Mouse (Mus musculus): ENCODE results near the gene Plagl1. TPM values are rescaled to one million over a fixed set of nuclear protein-coding genes. Genes with fewer than 3 reads are reported as not detected.

Plagl1 gene
- polyA plus RNA-seq, 1 experiment from 2014 or later: 466 TPM

GRCm38 (mm10) chr10:13100061-13100648 is 39.9 kb downstream of the Plagl1 start:
- Histone ChIP-seq H3K4me2 (replicated peaks; ENCODE audit: low read depth, low read length) (no peak overlapping the region), H3K27me3 (ENCODE audit: control insufficient read depth, insufficient read depth, low read length) (no peaks in the 10 kb centered on the region), H3K27ac (ENCODE audit: low read length) (peak overlapping the region; percentile 84), H3K9me3 (ENCODE audit: control insufficient read depth, low read depth, low read length) (peaks cover 6% of the 10 kb centered on the region; the same call in 1 of the 2 replicates), H3K4me1 (ENCODE audit: control insufficient read depth, insufficient read depth, low read length) (peaks cover 16% of the 10 kb centered on the region; the same call in 1 of the 2 replicates), H3K4me3 (ENCODE audit: low read depth, low read length) (no peak overlapping the region), H3K36me3 (ENCODE audit: control insufficient read depth, insufficient read depth, low read length) (no peaks in the 10 kb centered on the region), H3K9ac (replicated peaks; ENCODE audit: low read depth, low read length) (no peak overlapping the region)
- WGBS: 68% methylated on average over 6 of the region's 6 CpGs
- peak; percentile 88 for ATAC-seq (ENCODE audit: insufficient number of reproducible peaks, insufficient read depth, low FRiP score, low read depth)

GRCm38 (mm10) chr10:13102360-13102759 is 42.1 kb downstream of the Plagl1 start:
- Histone ChIP-seq H3K4me2 (replicated peaks; ENCODE audit: low read depth, low read length) (no peak overlapping the region), H3K27me3 (ENCODE audit: control insufficient read depth, insufficient read depth, low read length) (no peaks in the 10 kb centered on the region), H3K36me3 (ENCODE audit: control insufficient read depth, insufficient read depth, low read length) (peaks cover 2% of the 10 kb centered on the region; the same call in 1 of the 2 replicates), H3K9ac (replicated peaks; ENCODE audit: low read depth, low read length) (no peak overlapping the region), H3K27ac (ENCODE audit: low read length) (no peak overlapping the region), H3K9me3 (ENCODE audit: control insufficient read depth, low read depth, low read length) (peaks cover 6% of the 10 kb centered on the region; the same call in 1 of the 2 replicates), H3K4me3 (ENCODE audit: low read depth, low read length) (no peak overlapping the region), H3K4me1 (ENCODE audit: control insufficient read depth, insufficient read depth, low read length) (peaks cover 25% of the 10 kb centered on the region)
- 55% methylated on average over 4 of the region's 4 CpGs for WGBS
- ATAC-seq (ENCODE audit: insufficient number of reproducible peaks, insufficient read depth, low FRiP score, low read depth): no peak

- no peak for ATAC-seq (ENCODE audit: insufficient number of reproducible peaks, insufficient read depth, low FRiP score, low read depth)
- Histone ChIP-seq H3K27me3 (ENCODE audit: control insufficient read depth, insufficient read depth, low read length) (no peaks in the 10 kb centered on the region), H3K9ac (replicated peaks; ENCODE audit: low read depth, low read length) (no peak overlapping the region), H3K36me3 (ENCODE audit: control insufficient read depth, insufficient read depth, low read length) (peaks cover 2% of the 10 kb centered on the region; the same call in 1 of the 2 replicates), H3K9me3 (ENCODE audit: control insufficient read depth, low read depth, low read length) (peaks cover 6% of the 10 kb centered on the region; the same call in 1 of the 2 replicates), H3K4me1 (ENCODE audit: control insufficient read depth, insufficient read depth, low read length) (peaks cover 40% of the 10 kb centered on the region), H3K4me2 (replicated peaks; ENCODE audit: low read depth, low read length) (no peak overlapping the region), H3K27ac (ENCODE audit: low read length) (no peak overlapping the region), H3K4me3 (ENCODE audit: low read depth, low read length) (no peak overlapping the region)
- 74% methylated on average over 4 of the region's 4 CpGs for WGBS
Observed at GRCm38 (mm10) chr10:13103838-13104237, 43.5 kb downstream of the Plagl1 start.

GRCm38 (mm10) chr10:13106909-13107624 is 46.8 kb downstream of the Plagl1 start:
- ATAC-seq (ENCODE audit: insufficient number of reproducible peaks, insufficient read depth, low FRiP score, low read depth): peak; percentile 71; the same call in 1 of the 2 replicates
- H3K9me3 ChIP-seq (ENCODE audit: control insufficient read depth, low read depth, low read length): peaks cover 6% of the 10 kb centered on the region; the same call in 1 of the 2 replicates
- H3K4me1 ChIP-seq (ENCODE audit: control insufficient read depth, insufficient read depth, low read length): peaks cover 30% of the 10 kb centered on the region
- H3K36me3 ChIP-seq (ENCODE audit: control insufficient read depth, insufficient read depth, low read length): peaks cover 2% of the 10 kb centered on the region; the same call in 1 of the 2 replicates
- no peaks in the 10 kb centered on the region for H3K27me3 ChIP-seq (ENCODE audit: control insufficient read depth, insufficient read depth, low read length)
- H3K4me3 ChIP-seq (ENCODE audit: low read depth, low read length): no peak overlapping the region
- peak overlapping the region; percentile 63; the same call in 1 of the 2 replicates for H3K27ac ChIP-seq (ENCODE audit: low read length)
- H3K4me2 ChIP-seq (replicated peaks; ENCODE audit: low read depth, low read length): no peak overlapping the region
- WGBS: 53% methylated on average over 9 of the region's 9 CpGs
- no peak overlapping the region for H3K9ac ChIP-seq (replicated peaks; ENCODE audit: low read depth, low read length)

- Histone ChIP-seq H3K9me3 (ENCODE audit: control insufficient read depth, low read depth, low read length) (peaks cover 5% of the 10 kb centered on the region; the same call in 1 of the 2 replicates), H3K4me1 (ENCODE audit: control insufficient read depth, insufficient read depth, low read length) (peaks cover 30% of the 10 kb centered on the region), H3K27me3 (ENCODE audit: control insufficient read depth, insufficient read depth, low read length) (no peaks in the 10 kb centered on the region), H3K4me2 (replicated peaks; ENCODE audit: low read depth, low read length) (no peak overlapping the region), H3K9ac (replicated peaks; ENCODE audit: low read depth, low read length) (no peak overlapping the region), H3K4me3 (ENCODE audit: low read depth, low read length) (no peak overlapping the region), H3K36me3 (ENCODE audit: control insufficient read depth, insufficient read depth, low read length) (peaks cover 2% of the 10 kb centered on the region; the same call in 1 of the 2 replicates), H3K27ac (ENCODE audit: low read length) (peak overlapping the region; percentile 63; the same call in 1 of the 2 replicates)
- WGBS: 33% methylated on average over 7 of the region's 7 CpGs
- ATAC-seq (ENCODE audit: insufficient number of reproducible peaks, insufficient read depth, low FRiP score, low read depth): peak; percentile 48
Observed at GRCm38 (mm10) chr10:13108021-13108548, 47.8 kb downstream of the Plagl1 start.

- ATAC-seq (ENCODE audit: insufficient number of reproducible peaks, insufficient read depth, low FRiP score, low read depth): no peak
Observed at GRCm38 (mm10) chr10:13108847-13109246, 48.5 kb downstream of the Plagl1 start.

GRCm38 (mm10) chr10:13109781-13110180 is 49.5 kb downstream of the Plagl1 start:
- Histone ChIP-seq H3K27ac (ENCODE audit: low read length) (no peak overlapping the region), H3K9ac (replicated peaks; ENCODE audit: low read depth, low read length) (no peak overlapping the region), H3K4me3 (ENCODE audit: low read depth, low read length) (no peak overlapping the region), H3K9me3 (ENCODE audit: control insufficient read depth, low read depth, low read length) (no peaks in the 10 kb centered on the region), H3K4me2 (replicated peaks; ENCODE audit: low read depth, low read length) (no peak overlapping the region), H3K4me1 (ENCODE audit: control insufficient read depth, insufficient read depth, low read length) (peaks cover 32% of the 10 kb centered on the region), H3K27me3 (ENCODE audit: control insufficient read depth, insufficient read depth, low read length) (no peaks in the 10 kb centered on the region), H3K36me3 (ENCODE audit: control insufficient read depth, insufficient read depth, low read length) (peaks cover 2% of the 10 kb centered on the region; the same call in 1 of the 2 replicates)
- ATAC-seq (ENCODE audit: insufficient number of reproducible peaks, insufficient read depth, low FRiP score, low read depth): no peak
- 69% methylated on average over 1 of the region's 1 CpGs for WGBS

More at GRCm38 (mm10) chr10:13108847-13109246, 48.5 kb downstream of the Plagl1 start:
- WGBS: 42% methylated on average over 4 of the region's 4 CpGs
- Histone ChIP-seq H3K4me2 (replicated peaks; ENCODE audit: low read depth, low read length) (no peak overlapping the region), H3K27me3 (ENCODE audit: control insufficient read depth, insufficient read depth, low read length) (no peaks in the 10 kb centered on the region), H3K4me1 (ENCODE audit: control insufficient read depth, insufficient read depth, low read length) (peaks cover 32% of the 10 kb centered on the region), H3K36me3 (ENCODE audit: control insufficient read depth, insufficient read depth, low read length) (peaks cover 2% of the 10 kb centered on the region; the same call in 1 of the 2 replicates), H3K27ac (ENCODE audit: low read length) (no peak overlapping the region; the same call in 1 of the 2 replicates), H3K4me3 (ENCODE audit: low read depth, low read length) (no peak overlapping the region), H3K9me3 (ENCODE audit: control insufficient read depth, low read depth, low read length) (no peaks in the 10 kb centered on the region; the same call in 1 of the 2 replicates), H3K9ac (replicated peaks; ENCODE audit: low read depth, low read length) (no peak overlapping the region)

- no peak overlapping the region for H3K9ac ChIP-seq (replicated peaks; ENCODE audit: low read depth, low read length)
- peak overlapping the region; percentile 21; the same call in 1 of the 2 replicates for H3K27ac ChIP-seq (ENCODE audit: low read length)
- H3K4me3 ChIP-seq (ENCODE audit: low read depth, low read length): no peak overlapping the region
- no peaks in the 10 kb centered on the region for H3K27me3 ChIP-seq (ENCODE audit: control insufficient read depth, insufficient read depth, low read length)
- 17% methylated on average over 3 of the region's 3 CpGs for WGBS
- no peak overlapping the region for H3K4me2 ChIP-seq (replicated peaks; ENCODE audit: low read depth, low read length)
- ATAC-seq (ENCODE audit: insufficient number of reproducible peaks, insufficient read depth, low FRiP score, low read depth): no peak
- H3K9me3 ChIP-seq (ENCODE audit: control insufficient read depth, low read depth, low read length): no peaks in the 10 kb centered on the region
- H3K36me3 ChIP-seq (ENCODE audit: control insufficient read depth, insufficient read depth, low read length): 0 out of 2 replicates have a peak, but pooled peaks cover 5% of the 10 kb centered on the region
- peaks cover 27% of the 10 kb centered on the region for H3K4me1 ChIP-seq (ENCODE audit: control insufficient read depth, insufficient read depth, low read length)
Observed at GRCm38 (mm10) chr10:13112849-13113248, 52.5 kb downstream of the Plagl1 start.
